Mouse (Mus musculus): ENCODE results near the gene Taf9.

- TF ChIP-seq CTCF (IDR thresholded peaks at IDR 0.05; ENCODE audit: borderline replicate concordance, insufficient read depth, low read depth, low read length) (no peak), POLR2A (IDR thresholded peaks at IDR 0.05; ENCODE audit: borderline replicate concordance, insufficient read depth, low read length) (no peak)
These were observed 17.2 kb upstream of the Taf9 start for GRCm38 (mm10) chr13:100634106-100634691.
